Mouse (Mus musculus): ENCODE measurements at regions not wholly inside any gene's neighbourhood (a gene's known extent, or its start where the extent isn't known, plus 50 kb on each side); places are given as distances from the start of the nearest gene placed in this dataset.
"Not testable (repeated sequence)": the region's sequence is repeated elsewhere in the genome, so short reads cannot be mapped to it uniquely, and the experiment has no call there.

DNA sequence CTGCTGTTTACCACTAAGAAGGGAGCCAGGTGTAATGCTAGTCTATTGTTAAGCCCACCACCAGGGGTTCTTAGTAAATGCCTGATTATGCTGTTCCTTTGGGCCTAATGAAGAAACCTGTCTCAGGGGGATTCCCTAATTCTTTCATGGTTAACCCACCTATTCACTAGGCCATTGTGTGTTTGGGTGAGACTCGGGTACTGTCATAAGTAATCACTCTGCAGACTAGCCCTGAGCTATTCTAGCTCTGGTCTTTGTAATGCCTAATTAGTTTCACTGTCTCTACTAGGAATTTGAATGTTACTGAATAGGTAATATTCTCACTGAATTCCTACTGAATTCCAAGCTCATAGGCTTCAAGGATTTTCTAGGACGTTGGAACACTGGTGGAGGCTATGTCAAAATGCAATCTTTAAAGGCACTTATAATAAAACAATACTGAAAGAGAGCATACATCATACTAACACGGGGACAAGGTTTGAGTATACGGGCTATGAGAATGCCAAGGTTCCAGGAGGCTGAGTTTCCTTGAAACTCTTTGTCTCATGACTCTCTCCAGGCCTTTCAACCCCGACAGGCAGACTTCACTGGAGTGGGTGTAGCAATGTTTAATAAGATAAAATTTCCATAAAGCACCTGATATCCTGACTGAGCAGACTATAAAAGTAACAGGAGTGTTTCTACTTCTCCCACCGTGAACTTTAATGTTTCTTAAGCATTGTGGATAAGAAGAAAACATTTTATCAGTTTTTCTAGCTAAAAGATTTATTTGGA lies 398.0 kb upstream of the Mdga2 start:
- not testable (repeated sequence) for DNase-seq

DNA sequence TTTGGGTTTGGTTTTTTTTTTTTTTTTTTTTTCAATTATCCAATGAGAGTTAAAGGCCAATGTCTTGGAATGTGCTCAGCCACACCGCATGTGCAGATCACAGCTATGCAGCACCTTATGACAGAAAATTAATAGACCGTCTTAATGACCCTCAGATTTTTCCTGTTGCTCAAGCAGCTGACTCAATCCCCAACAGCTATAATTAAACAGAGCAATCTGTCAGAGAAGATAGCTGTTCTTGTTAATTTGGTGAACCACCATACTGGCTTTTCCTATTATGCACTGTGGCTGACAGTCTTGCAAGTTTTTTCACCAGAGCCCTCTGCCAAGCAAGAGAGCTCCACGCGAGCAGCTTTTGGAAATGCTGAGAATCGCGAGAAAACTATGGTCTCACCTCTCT lies 395.9 kb upstream of the Mdga2 start:
- peak; percentile 29 to 34 for DNase-seq

DNA sequence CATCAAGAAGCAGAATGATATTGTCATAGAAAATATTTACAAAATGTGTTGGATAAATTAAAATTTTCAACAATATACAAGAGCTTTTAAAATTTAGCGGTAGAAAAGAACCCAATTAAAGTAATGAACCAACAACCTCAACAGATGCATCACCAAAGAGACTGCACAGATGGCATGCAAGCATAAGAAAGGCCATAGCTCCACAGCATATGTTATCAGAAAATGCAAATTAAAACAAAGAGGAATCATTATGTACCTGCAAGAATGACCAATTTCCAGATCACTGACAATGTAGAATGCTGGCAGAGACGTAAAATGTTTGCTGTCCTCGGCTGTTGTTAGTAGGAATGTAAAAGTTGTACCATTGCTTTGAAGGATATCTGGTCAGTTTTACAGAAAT lies 376.6 kb upstream of the Mdga2 start:
- no peak for DNase-seq
